Mouse (Mus musculus): ENCODE measurements around the gene Slfn8. TPM values are rescaled to one million over a fixed set of nuclear protein-coding genes. Genes with fewer than 3 reads are reported as not detected.

Gene Slfn8
- polyA plus RNA-seq, 1 experiment: 0.06 TPM

- TF ChIP-seq GATA1 (IDR thresholded peaks at IDR 0.05; ENCODE audit: low read length): no peak
Measured at GRCm38 (mm10) chr11:82952612-82953542, 67.7 kb downstream of the Slfn8 start.

Other genes with a start within 250 kb of the Slfn8 start
- gene Lig3, start 239.7 kb downstream of the Slfn8 start, polyA plus RNA-seq (2012): 86.4 and 98.4 TPM in 2 replicates
- 21.3 and 59.6 TPM in 2 replicates for gene Rffl, start 149.6 kb downstream of the Slfn8 start, polyA plus RNA-seq (2012)
- 10.4 and 13.9 TPM in 2 replicates for gene Rad51d, start 130.2 kb downstream of the Slfn8 start, polyA plus RNA-seq (2012)
- gene Fndc8, start 128.7 kb downstream of the Slfn8 start, polyA plus RNA-seq (2012): not detected in 2 replicates
- gene Nle1, start 112.4 kb downstream of the Slfn8 start, polyA plus RNA-seq (2012): 117 and 127 TPM in 2 replicates
- gene Unc45b, start 110.3 kb downstream of the Slfn8 start, polyA plus RNA-seq (2012): 0.01 and 0.04 TPM in 2 replicates
- gene Slfn5, start 69.5 kb downstream of the Slfn8 start, polyA plus RNA-seq (2012): 0.01 TPM in 1 of 2 replicates, not detected in the other
- gene Slfn9, start 29.0 kb downstream of the Slfn8 start, polyA plus RNA-seq (2012): 0.01 TPM in 1 of 2 replicates, not detected in the other
- gene Slfn2, start 44.3 kb upstream of the Slfn8 start, polyA plus RNA-seq (2012): 0.37 and 0.83 TPM in 2 replicates
- gene Slfn1, start 96.0 kb upstream of the Slfn8 start, polyA plus RNA-seq (2012): not detected in 2 replicates
- gene Slfn4, start 154.4 kb upstream of the Slfn8 start, polyA plus RNA-seq (2012): not detected in 2 replicates
- gene Slfn3, start 170.5 kb upstream of the Slfn8 start, polyA plus RNA-seq (2012): not detected in 2 replicates

Data from G1E-ER4 (cell line).